Mouse (Mus musculus) liver, embryonic 14.5 days (tissue): Measurements from ENCODE around the gene Cdyl2. TPM values are rescaled to one million over a fixed set of nuclear protein-coding genes. Genes with fewer than 3 reads are reported as not detected.

Source experiments
- ATAC-seq: fragments of 200-750 bp; cut with Nextera tagmentation; 2 replicates; pipeline ENCODE4 v1.8.0; 2017; ENCODE audit warnings: moderate number of reproducible peaks, mild to moderate bottlenecking, moderate library complexity; ENCODE audit not compliant: insufficient read depth
- DNase-seq, 3 experiments: peaks; one replicate each; pipeline ENCODE4 v3.0.0-alpha.2; 2012 to 2013; ENCODE audit warnings: low read depth in 3 of 3, low spot score in 3 of 3
- H3K27ac ChIP-seq: fragments of 300-500 bp; sonication (generic); 2 replicates; pipeline ENCODE4 v1.5.1; 2014; ENCODE audit warnings: moderate library complexity, mild to moderate bottlenecking, control low read depth, inconsistent platforms
- H3K27me3 ChIP-seq: fragments of 300-500 bp; sonication (generic); 2 replicates; pipeline ENCODE4 v1.6.1; 2014; ENCODE audit warnings: mild to moderate bottlenecking, low read length, moderate library complexity; ENCODE audit not compliant: control insufficient read depth, insufficient read depth
- H3K36me3 ChIP-seq: fragments of 300-500 bp; sonication (generic); replicated peaks from 2 replicates; pipeline ENCODE4 v1.6.1; 2014; ENCODE audit warnings: low read depth; ENCODE audit not compliant: control insufficient read depth, insufficient read depth
- H3K4me1 ChIP-seq, 2 experiments: fragments of 200-500 bp in 1 of 2; fragments of 300-500 bp in 1 of 2; sonication (generic) in 1 of 2; replicated peaks; 2 replicates each; pipeline ENCODE4 v1.6.1; 2012 to 2014; ENCODE audit warnings: antibody characterized with exemption in 1 of 2, inconsistent platforms in 1 of 2, low read length in 1 of 2; ENCODE audit not compliant: control insufficient read depth in 2 of 2, insufficient read depth in 2 of 2
- H3K4me2 ChIP-seq: fragments of 300-500 bp; sonication (generic); 2 replicates; pipeline ENCODE4 v1.6.1; 2014; ENCODE audit warnings: low read depth, mild to moderate bottlenecking, control low read depth, moderate library complexity
- H3K4me3 ChIP-seq, 2 experiments: fragments of 200-500 bp in 1 of 2; fragments of 300-500 bp in 1 of 2; sonication (generic) in 1 of 2; 2 replicates each; pipeline ENCODE4 v1.5.1; 2012 to 2014; ENCODE audit warnings: low read depth in 2 of 2, low read length in 2 of 2, mild to moderate bottlenecking in 2 of 2, control low read depth in 1 of 2, inconsistent platforms in 1 of 2, moderate library complexity in 1 of 2; ENCODE audit not compliant: insufficient read depth in 1 of 2
- H3K9ac ChIP-seq: fragments of 300-500 bp; sonication (generic); replicated peaks from 2 replicates; pipeline ENCODE4 v1.6.1; 2014; ENCODE audit warnings: mild to moderate bottlenecking, control low read depth, moderate library complexity
- H3K9me3 ChIP-seq: fragments of 300-500 bp; sonication (generic); 2 replicates; pipeline ENCODE4 v1.6.1; 2016; ENCODE audit warnings: low read length, mixed read lengths; ENCODE audit not compliant: control insufficient read depth
- CTCF ChIP-seq: IDR thresholded peaks from 2 replicates; pipeline ENCODE4 v1.5.1; 2016; ENCODE audit warnings: antibody characterized with exemption, low read depth, control low read depth
- EP300 ChIP-seq: IDR thresholded peaks from 2 replicates; pipeline ENCODE4 v1.6.1; 2016; ENCODE audit warnings: antibody characterized with exemption, low read depth
- WGBS: fragments of 180-500 bp; shearing (Covaris S2); extraction: QIAGEN DNeasy Blood & Tissue Kit; methylation state at CpG from one replicate; pipeline ENCODE4 v1.1.7; 2014; ENCODE audit not compliant: insufficient replicate concordance; 5-methylcytosine and 5-hydroxymethylcytosine counted together
- polyA plus RNA-seq, 2 experiments: library from polyadenylated mRNA; depleted of rRNA in 1 of 2; stranded (reverse) in 1 of 2; unstranded in 1 of 2; fragments of >200 nt; fragmentation: Nextera tagmentation in 1 of 2; extraction: Ambion mirVana in 1 of 2; gene quantifications; 2 replicates each; pipeline versions ENCODE4 v1.2.1 to v1.2.3; 2012 to 2014

The Cdyl2 gene
- polyA plus RNA-seq, 2 experiments, result 0.77 to 1.5 TPM

GRCm38 (mm10) chr8:116576732-116577131 lies 156.1 kb downstream of the Cdyl2 start:
- Histone ChIP-seq H3K4me3 (no peak overlapping the region), H3K4me1 (peaks cover 0 to 2% of the 10 kb centered on the region in 2 experiments; a peak in 1 of 4 replicates), H3K27me3 (no peaks in the 10 kb centered on the region), H3K36me3 (no peaks in the 10 kb centered on the region), H3K9me3 (no peaks in the 10 kb centered on the region), H3K27ac (no peak overlapping the region), H3K4me2 (no peak overlapping the region), H3K9ac (no peak overlapping the region)
- DNase-seq, result no peak
- TF ChIP-seq EP300, result no peak
- no peak for TF ChIP-seq CTCF
- 68% methylated on average over 2 of the region's 2 CpGs for WGBS
- no peak for ATAC-seq

- no peaks in the 10 kb centered on the region for H3K27me3 ChIP-seq
- H3K4me2 ChIP-seq, result no peak overlapping the region
- H3K4me3 ChIP-seq, result no peak overlapping the region
- no peak overlapping the region for H3K9ac ChIP-seq
- 84% methylated on average over 5 of the region's 5 CpGs for WGBS
- H3K36me3 ChIP-seq, result no peaks in the 10 kb centered on the region
- no peaks in the 10 kb centered on the region for H3K4me1 ChIP-seq
- no peak for DNase-seq
- ATAC-seq, result no peak
- TF ChIP-seq CTCF (no peak), EP300 (no peak)
- no peak overlapping the region for H3K27ac ChIP-seq
- no peaks in the 10 kb centered on the region for H3K9me3 ChIP-seq
These were observed 159.7 kb downstream of the Cdyl2 start for GRCm38 (mm10) chr8:116573085-116573484.

GRCm38 (mm10) chr8:116552778-116553177 lies 180.0 kb downstream of the Cdyl2 start:
- no peak for ATAC-seq
- H3K9ac ChIP-seq, result no peak overlapping the region
- no peaks in the 10 kb centered on the region for H3K27me3 ChIP-seq
- no peak overlapping the region for H3K4me2 ChIP-seq
- H3K4me1 ChIP-seq, result no peaks in the 10 kb centered on the region
- 47% methylated on average over 3 of the region's 3 CpGs for WGBS
- H3K9me3 ChIP-seq, result no peaks in the 10 kb centered on the region
- TF ChIP-seq CTCF (no peak), EP300 (no peak)
- H3K36me3 ChIP-seq, result no peaks in the 10 kb centered on the region
- no peak overlapping the region for H3K27ac ChIP-seq
- no peak overlapping the region for H3K4me3 ChIP-seq
- no peak for DNase-seq

GRCm38 (mm10) chr8:116552255-116552654 lies 180.5 kb downstream of the Cdyl2 start:
- no peak overlapping the region for H3K4me2 ChIP-seq
- H3K27me3 ChIP-seq, result no peaks in the 10 kb centered on the region
- no peak overlapping the region for H3K27ac ChIP-seq
- no peaks in the 10 kb centered on the region for H3K4me1 ChIP-seq
- TF ChIP-seq CTCF, result no peak
- TF ChIP-seq EP300, result no peak
- ATAC-seq (no peak), DNase-seq (peak in 1 of 3 experiments; percentile 7)
- H3K9ac ChIP-seq, result no peak overlapping the region
- H3K36me3 ChIP-seq, result no peaks in the 10 kb centered on the region
- H3K9me3 ChIP-seq, result no peaks in the 10 kb centered on the region
- WGBS, result 32% methylated on average over 6 of the region's 6 CpGs
- H3K4me3 ChIP-seq, result no peak overlapping the region

GRCm38 (mm10) chr8:116543366-116543765 lies 189.4 kb downstream of the Cdyl2 start:
- no peak overlapping the region for H3K4me3 ChIP-seq
- no peak overlapping the region for H3K4me2 ChIP-seq
- 0 out of 4 replicates have a peak, but pooled peaks cover 0 to 2% of the 10 kb centered on the region in 2 experiments for H3K4me1 ChIP-seq
- 38% methylated on average over 1 of the region's 1 CpGs for WGBS
- no peak overlapping the region for H3K9ac ChIP-seq
- TF ChIP-seq EP300 (no peak), CTCF (no peak)
- ATAC-seq (no peak), DNase-seq (no peak)
- H3K27me3 ChIP-seq, result no peaks in the 10 kb centered on the region
- no peaks in the 10 kb centered on the region for H3K9me3 ChIP-seq
- H3K36me3 ChIP-seq, result no peaks in the 10 kb centered on the region
- no peak overlapping the region for H3K27ac ChIP-seq
